Mouse (Mus musculus): ENCODE measurements around the gene Hcls1.

GRCm38 (mm10) chr16:36890559-36890958 lies 44.2 kb upstream of the Hcls1 start:
- TF ChIP-seq CTCF (IDR thresholded peaks at IDR 0.05; ENCODE audit: borderline replicate concordance, insufficient read depth, low read depth, low read length): no peak
- no peak for TF ChIP-seq POLR2A (IDR thresholded peaks at IDR 0.05; ENCODE audit: borderline replicate concordance, insufficient read depth, low read length)
